Mouse (Mus musculus): Measurements from ENCODE around the gene Agps.

GRCm38 (mm10) chr2:75895711-75896110 lies 63.7 kb downstream of the Agps start:
- no peak for TF ChIP-seq CEBPB (IDR thresholded peaks at IDR 0.05; ENCODE audit: insufficient read depth, poor library complexity, severe bottlenecking)
- TF ChIP-seq POLR2A (IDR thresholded peaks at IDR 0.05; ENCODE audit: insufficient read length, low read depth): no peak
- TF ChIP-seq MAX (IDR thresholded peaks at IDR 0.05; ENCODE audit: low read depth): no peak
- TF ChIP-seq E2F4 (IDR thresholded peaks at IDR 0.05; ENCODE audit: insufficient read depth): no peak
- no peak for TF ChIP-seq MYOD1 (IDR thresholded peaks at IDR 0.05; ENCODE audit: control insufficient read depth in 1 of 3, insufficient read length in 2 of 3, low read depth in 2 of 3)
- TF ChIP-seq MYOG (IDR thresholded peaks at IDR 0.05; ENCODE audit: control insufficient read depth in 1 of 3, insufficient read depth in 1 of 3, insufficient read length in 2 of 3, low read depth in 2 of 3): no peak
- no peak for TF ChIP-seq TCF12 (IDR thresholded peaks at IDR 0.05; ENCODE audit: insufficient read depth, poor library complexity, severe bottlenecking)
- TF ChIP-seq TCF3 (IDR thresholded peaks at IDR 0.05; ENCODE audit: insufficient read length, low read depth): no peak
